Mouse (Mus musculus) stomach, postnatal 0 days (tissue): Measurements from ENCODE around the gene Notch1.

Source experiments
- CTCF ChIP-seq: IDR thresholded peaks from 2 replicates; pipeline ENCODE4 v1.5.1; 2016; ENCODE audit warnings: antibody characterized with exemption, low read depth, mild to moderate bottlenecking, moderate library complexity
- EP300 ChIP-seq: optimal IDR thresholded peaks from 2 replicates; pipeline ENCODE3; 2016; ENCODE audit warnings: antibody characterized with exemption

- TF ChIP-seq EP300 (no peak), CTCF (peak; percentile 93)
Observed at GRCm38 (mm10) chr2:26449121-26450060, 67.1 kb downstream of the Notch1 start.
